Mouse (Mus musculus): ENCODE measurements around the gene Epas1. TPM values are rescaled to one million over a fixed set of nuclear protein-coding genes. Genes with fewer than 3 reads are reported as not detected.
A peak's percentile ranks its signal among the peaks of the same experiment; 100 is the strongest.

Gene Epas1
- polyA plus RNA-seq, 1 experiment from 2014 or later: 13.2 TPM

DNA sequence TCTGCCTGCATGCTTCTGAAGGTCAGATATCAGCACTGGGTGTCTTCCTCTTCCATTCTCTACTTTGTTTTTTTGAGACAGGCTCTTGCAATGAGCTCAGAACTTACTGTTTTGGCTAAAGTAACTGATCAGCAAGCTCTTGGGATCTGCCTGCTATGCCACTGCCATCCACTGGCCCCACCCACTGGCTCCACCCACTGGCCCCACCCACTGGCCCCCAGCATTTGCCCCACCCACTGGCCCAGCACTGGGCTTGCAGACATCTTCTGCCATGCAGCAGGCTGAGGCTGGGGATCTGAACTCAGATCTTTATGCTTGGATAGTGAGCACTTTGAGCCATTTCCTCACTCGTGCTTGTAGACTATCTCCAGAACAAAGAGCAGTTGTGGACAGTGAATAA, 60.8 kb downstream of the Epas1 start:
- H3K4me1 ChIP-seq (ENCODE audit: insufficient read depth): no peaks in the 10 kb centered on the region
- H3K4me2 ChIP-seq: no peak overlapping the region
- peak; percentile 61 for DNase-seq
- H3K9ac ChIP-seq: no peak overlapping the region
- TF ChIP-seq CTCF (IDR thresholded peaks at IDR 0.05; ENCODE audit: low read depth): no peak
- H3K9me3 ChIP-seq (ENCODE audit: low read depth, low read length): no peaks in the 10 kb centered on the region
- no peak overlapping the region for H3K27ac ChIP-seq (ENCODE audit: low read depth)
- ATAC-seq (ENCODE audit: insufficient read depth): peak; percentile 32; the same call in 1 of the 2 replicates
- no peak overlapping the region for H3K4me3 ChIP-seq (ENCODE audit: low read depth, low read length)
- no peaks in the 10 kb centered on the region for H3K27me3 ChIP-seq (ENCODE audit: insufficient read depth, low read length)
- WGBS: 6% methylated on average over 1 of the region's 1 CpGs
- no peaks in the 10 kb centered on the region for H3K36me3 ChIP-seq (ENCODE audit: insufficient read depth)

DNA sequence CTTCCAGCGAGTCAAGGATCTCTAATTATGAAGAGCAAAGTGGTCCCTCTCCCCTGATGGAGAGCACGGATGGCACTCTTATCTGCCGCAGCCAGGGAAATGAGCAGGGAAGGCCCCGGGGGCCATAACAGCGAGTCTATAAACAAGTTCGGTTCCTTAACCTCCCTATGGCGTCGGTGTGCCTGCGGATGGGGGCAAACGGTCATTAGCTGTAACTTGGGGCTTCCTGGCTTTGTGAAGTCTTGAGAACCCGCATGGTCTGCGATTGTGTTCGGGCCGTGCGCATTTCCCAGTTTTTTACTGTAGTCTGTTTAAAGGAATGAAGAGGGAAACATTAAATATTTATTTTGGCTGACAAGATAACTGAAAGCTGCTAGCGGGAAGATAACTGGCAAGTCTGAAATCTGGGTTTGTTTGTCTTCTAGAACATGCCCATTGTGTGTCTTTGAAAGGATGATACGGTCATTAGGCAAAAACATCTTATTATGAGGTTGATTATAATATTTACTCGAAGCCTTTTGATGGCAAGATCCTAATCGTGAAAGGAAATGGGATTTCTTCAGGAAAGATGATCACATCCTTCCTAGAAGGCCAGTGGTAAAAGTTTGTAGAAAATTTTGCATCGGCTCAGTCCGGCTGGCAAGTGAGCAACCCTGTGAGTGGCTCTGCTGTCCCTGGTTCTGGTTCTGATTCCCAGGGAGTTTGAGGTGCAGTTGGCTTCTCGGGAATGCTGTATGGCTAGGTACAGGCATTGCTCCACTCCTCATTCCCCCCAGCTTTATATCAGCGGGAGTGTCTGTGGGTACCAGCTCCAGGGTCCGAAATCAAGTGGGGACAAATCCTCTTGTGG, 61.7 kb downstream of the Epas1 start:
- H3K9ac ChIP-seq: no peak overlapping the region
- H3K4me2 ChIP-seq: 0 out of 2 replicates have a peak overlapping the region, but pooled peaks have one; percentile 16
- no peak for TF ChIP-seq CTCF (IDR thresholded peaks at IDR 0.05; ENCODE audit: low read depth)
- WGBS: 34% methylated on average over 24 of the region's 24 CpGs
- H3K4me3 ChIP-seq (ENCODE audit: low read depth, low read length): no peak overlapping the region
- H3K27me3 ChIP-seq (ENCODE audit: insufficient read depth, low read length): no peaks in the 10 kb centered on the region
- no peak overlapping the region for H3K27ac ChIP-seq (ENCODE audit: low read depth)
- no peaks in the 10 kb centered on the region for H3K9me3 ChIP-seq (ENCODE audit: low read depth, low read length)
- DNase-seq (peak; percentile 60), ATAC-seq (ENCODE audit: insufficient read depth) (0 out of 2 replicates have a peak, but pooled peaks have one; percentile 21)
- no peaks in the 10 kb centered on the region for H3K36me3 ChIP-seq (ENCODE audit: insufficient read depth)
- H3K4me1 ChIP-seq (ENCODE audit: insufficient read depth): no peaks in the 10 kb centered on the region

DNA sequence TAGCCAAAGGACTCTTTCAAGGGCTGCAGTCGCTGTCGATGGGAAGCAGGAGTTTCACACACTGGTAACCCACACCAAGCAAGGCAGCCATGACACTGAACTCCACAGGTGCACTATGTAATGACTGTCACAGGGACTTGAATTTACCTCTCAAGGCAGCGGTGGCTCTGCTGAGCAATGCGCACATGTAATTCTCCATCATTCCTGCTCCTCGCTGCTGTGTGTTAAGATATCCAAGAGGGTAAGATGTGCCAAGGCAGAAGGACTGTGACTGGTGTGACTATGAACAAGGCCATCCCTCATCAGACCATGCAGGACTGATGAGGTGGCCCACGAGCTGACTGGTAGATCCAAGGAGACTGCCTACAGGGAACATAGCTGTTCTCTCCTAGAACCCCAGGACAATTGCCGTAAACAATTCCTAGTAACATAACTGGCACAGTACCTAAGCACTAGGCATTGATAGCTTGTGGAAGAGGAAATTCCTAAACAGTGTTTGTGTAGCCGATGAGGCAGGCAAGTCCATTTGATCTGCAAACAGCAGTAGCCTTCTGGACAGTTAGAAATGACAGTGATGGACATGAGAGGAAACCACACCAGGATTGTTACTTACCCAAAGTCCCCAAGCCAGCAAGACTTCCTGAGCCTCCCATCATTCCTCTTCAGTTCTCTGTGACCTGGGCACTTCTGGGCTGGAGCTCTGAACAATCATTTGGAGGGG, 68.7 kb downstream of the Epas1 start:
- Histone ChIP-seq H3K27ac (ENCODE audit: low read depth) (no peak overlapping the region), H3K9ac (no peak overlapping the region), H3K36me3 (ENCODE audit: insufficient read depth) (no peaks in the 10 kb centered on the region), H3K9me3 (ENCODE audit: low read depth, low read length) (no peaks in the 10 kb centered on the region), H3K27me3 (ENCODE audit: insufficient read depth, low read length) (no peaks in the 10 kb centered on the region), H3K4me2 (no peak overlapping the region), H3K4me1 (ENCODE audit: insufficient read depth) (no peaks in the 10 kb centered on the region), H3K4me3 (ENCODE audit: low read depth, low read length) (no peak overlapping the region)
- no peak for DNase-seq
- no peak for TF ChIP-seq CTCF (IDR thresholded peaks at IDR 0.05; ENCODE audit: low read depth)
- WGBS: 78% methylated on average over 8 of the region's 8 CpGs
- ATAC-seq (ENCODE audit: insufficient read depth): no peak

DNA sequence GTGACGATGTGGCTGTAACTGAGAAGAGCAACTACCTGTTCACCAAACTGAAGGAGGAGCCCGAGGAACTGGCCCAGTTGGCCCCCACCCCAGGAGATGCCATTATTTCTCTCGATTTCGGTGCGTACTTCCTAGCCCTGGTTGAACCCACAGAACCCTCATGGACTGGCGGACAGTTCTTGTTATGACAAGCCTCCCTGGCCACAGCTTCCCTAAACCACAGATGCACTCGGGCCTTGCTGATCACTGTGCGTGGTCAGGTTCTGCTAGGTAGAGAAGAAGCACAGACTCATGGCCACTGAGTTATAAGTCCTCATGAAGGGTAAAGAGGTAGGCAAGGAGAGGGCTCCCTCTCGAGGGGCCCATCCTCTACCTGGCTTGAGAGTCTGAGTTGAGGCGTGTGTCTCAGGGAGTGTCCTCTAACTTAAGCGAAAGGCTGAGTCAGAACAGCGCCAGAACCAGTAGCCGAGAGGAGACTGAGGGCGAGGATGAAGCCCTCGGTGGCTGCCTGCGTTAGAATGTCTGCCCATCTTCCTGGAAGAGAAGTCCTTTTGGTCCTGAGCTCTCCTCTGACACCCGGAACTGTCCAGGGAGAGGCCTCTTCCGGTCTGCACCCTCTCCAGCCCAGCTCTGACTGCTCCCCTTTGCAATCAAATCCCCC, 71.1 kb downstream of the Epas1 start:
- Histone ChIP-seq H3K4me1 (ENCODE audit: insufficient read depth) (no peaks in the 10 kb centered on the region), H3K4me3 (ENCODE audit: low read depth, low read length) (no peak overlapping the region), H3K36me3 (ENCODE audit: insufficient read depth) (no peaks in the 10 kb centered on the region), H3K4me2 (no peak overlapping the region), H3K9me3 (ENCODE audit: low read depth, low read length) (no peaks in the 10 kb centered on the region), H3K27ac (ENCODE audit: low read depth) (no peak overlapping the region), H3K9ac (no peak overlapping the region), H3K27me3 (ENCODE audit: insufficient read depth, low read length) (no peaks in the 10 kb centered on the region)
- DNase-seq: no peak
- WGBS: 82% methylated on average over 18 of the region's 18 CpGs
- no peak for TF ChIP-seq CTCF (IDR thresholded peaks at IDR 0.05; ENCODE audit: low read depth)
- ATAC-seq (ENCODE audit: insufficient read depth): no peak

DNA sequence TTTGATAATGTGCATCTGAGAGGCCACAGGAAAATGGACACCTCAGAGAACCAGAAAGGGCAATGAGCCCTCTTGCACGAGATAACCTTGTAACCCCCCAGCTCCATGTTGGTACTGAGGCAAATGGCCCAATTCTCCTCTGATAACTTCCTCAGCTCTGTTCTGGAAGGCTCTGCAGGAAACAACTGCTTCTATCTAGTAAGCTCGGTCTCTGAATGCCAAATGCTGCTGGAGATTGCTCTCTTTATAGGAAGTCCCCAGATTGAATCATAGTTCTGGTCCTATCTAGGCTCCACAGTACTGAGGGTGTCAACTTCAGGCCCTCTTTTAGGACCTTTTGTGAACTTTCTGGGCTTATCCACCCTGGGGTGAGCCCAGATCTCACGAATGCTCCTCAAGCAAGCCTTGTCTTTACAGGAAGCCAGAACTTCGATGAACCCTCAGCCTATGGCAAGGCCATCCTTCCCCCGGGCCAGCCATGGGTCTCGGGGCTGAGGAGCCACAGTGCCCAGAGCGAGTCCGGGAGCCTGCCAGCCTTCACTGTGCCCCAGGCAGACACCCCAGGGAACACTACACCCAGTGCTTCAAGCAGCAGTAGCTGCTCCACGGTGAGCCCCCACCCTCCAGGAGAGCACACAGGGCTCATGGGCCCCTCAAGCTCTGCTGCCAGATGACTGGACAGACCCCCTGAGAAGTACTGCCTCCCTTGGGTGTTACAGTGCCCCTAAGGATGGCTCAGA, 71.8 kb downstream of the Epas1 start:
- no peaks in the 10 kb centered on the region for H3K9me3 ChIP-seq (ENCODE audit: low read depth, low read length)
- H3K9ac ChIP-seq: no peak overlapping the region
- TF ChIP-seq CTCF (IDR thresholded peaks at IDR 0.05; ENCODE audit: low read depth): no peak
- ATAC-seq (ENCODE audit: insufficient read depth) (no peak), DNase-seq (no peak)
- no peak overlapping the region for H3K27ac ChIP-seq (ENCODE audit: low read depth)
- H3K4me3 ChIP-seq (ENCODE audit: low read depth, low read length): no peak overlapping the region
- no peaks in the 10 kb centered on the region for H3K36me3 ChIP-seq (ENCODE audit: insufficient read depth)
- H3K27me3 ChIP-seq (ENCODE audit: insufficient read depth, low read length): no peaks in the 10 kb centered on the region
- no peak overlapping the region for H3K4me2 ChIP-seq
- H3K4me1 ChIP-seq (ENCODE audit: insufficient read depth): no peaks in the 10 kb centered on the region
- 77% methylated on average over 9 of the region's 9 CpGs for WGBS

DNA sequence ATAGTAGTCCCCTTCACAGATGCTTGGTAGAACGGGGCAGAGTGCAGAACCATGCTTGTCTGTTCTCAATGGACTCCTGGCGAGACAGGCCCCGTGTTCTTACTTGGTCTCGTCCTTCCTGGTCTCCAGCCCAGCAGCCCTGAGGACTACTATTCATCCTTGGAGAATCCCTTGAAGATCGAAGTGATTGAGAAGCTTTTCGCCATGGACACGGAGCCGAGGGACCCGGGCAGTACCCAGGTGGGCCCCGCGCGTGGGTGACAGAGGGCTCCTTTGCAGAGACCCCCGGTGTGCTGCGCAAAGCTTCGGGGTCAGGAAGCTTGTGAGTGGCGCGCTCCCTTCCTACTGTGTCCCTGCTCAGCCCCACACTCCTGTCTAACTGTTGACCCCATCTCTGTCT, 72.9 kb downstream of the Epas1 start:
- Histone ChIP-seq H3K4me3 (ENCODE audit: low read depth, low read length) (no peak overlapping the region), H3K9me3 (ENCODE audit: low read depth, low read length) (no peaks in the 10 kb centered on the region), H3K4me1 (ENCODE audit: insufficient read depth) (no peaks in the 10 kb centered on the region), H3K27me3 (ENCODE audit: insufficient read depth, low read length) (no peaks in the 10 kb centered on the region), H3K9ac (no peak overlapping the region), H3K4me2 (no peak overlapping the region), H3K36me3 (ENCODE audit: insufficient read depth) (no peaks in the 10 kb centered on the region), H3K27ac (ENCODE audit: low read depth) (no peak overlapping the region)
- no peak for DNase-seq
- no peak for ATAC-seq (ENCODE audit: insufficient read depth)
- WGBS: 89% methylated on average over 17 of the region's 17 CpGs
- no peak for TF ChIP-seq CTCF (IDR thresholded peaks at IDR 0.05; ENCODE audit: low read depth)
